Mouse (Mus musculus) left cerebral cortex, postnatal 4 days (tissue): ENCODE measurements around the gene Gm10553. TPM values are rescaled to one million over a fixed set of nuclear protein-coding genes. Genes with fewer than 3 reads are reported as not detected.

Experiments
- total RNA-seq, 2 experiments: library from RNA; stranded (reverse); gene quantifications; 2 replicates each; pipeline ENCODE4 v1.2.3; 2021

Gene Gm10553
- total RNA-seq, 2 experiments from 2014 or later = not detected

Other genes starting within 250 kb of the Gm10553 start
- 10 to 100 TPM; 27.8 to 28.4 TPM for gene Slc16a14, start 165.0 kb upstream of the Gm10553 start, total RNA-seq
- not detected for gene A530032D15Rik, start 9.7 kb downstream of the Gm10553 start, total RNA-seq
- gene C130026I21Rik, start 170.4 kb downstream of the Gm10553 start, total RNA-seq = 1 to 10 TPM in 1 of 2 experiments, under 1 TPM in 1; 0.66 to 1.1 TPM